Mouse (Mus musculus) small intestine, adult 2 months (tissue): Measurements from ENCODE around the gene Zbtb8os. TPM values are rescaled to one million over a fixed set of nuclear protein-coding genes. Genes with fewer than 3 reads are reported as not detected.

ENCODE experiments used
- H3K27ac ChIP-seq: fragments of 200-500 bp; 2 replicates; pipeline ENCODE4 v1.5.1; 2012; ENCODE audit warnings: low read depth, low read length, control low read depth, inconsistent platforms; ENCODE audit not compliant: insufficient read depth
- H3K27me3 ChIP-seq: fragments of 200-500 bp; 2 replicates; pipeline ENCODE4 v1.6.1; 2012; ENCODE audit warnings: mild to moderate bottlenecking, moderate library complexity, low read length, inconsistent platforms; ENCODE audit not compliant: control insufficient read depth, insufficient read depth
- H3K36me3 ChIP-seq: fragments of 200-500 bp; 2 replicates; pipeline ENCODE4 v1.6.1; 2012; ENCODE audit warnings: mild to moderate bottlenecking, low read length, control low read depth, inconsistent platforms; ENCODE audit not compliant: control insufficient read depth, insufficient read depth
- H3K4me1 ChIP-seq: fragments of 200-500 bp; 2 replicates; pipeline ENCODE4 v1.6.1; 2012; ENCODE audit warnings: low read length, inconsistent platforms, mixed read lengths; ENCODE audit not compliant: control insufficient read depth, insufficient read depth, insufficient read length
- H3K4me3 ChIP-seq: fragments of 200-500 bp; 2 replicates; pipeline ENCODE4 v1.5.1; 2012; ENCODE audit warnings: low read depth, mild to moderate bottlenecking, control low read depth, inconsistent platforms, low read length, moderate library complexity
- CTCF ChIP-seq: fragments of 200-500 bp; IDR thresholded peaks from 2 replicates; pipeline ENCODE4 v1.5.1; 2012; ENCODE audit warnings: low read depth, mild to moderate bottlenecking, control low read depth, inconsistent platforms, low read length, moderate library complexity, mixed read lengths; ENCODE audit not compliant: insufficient replicate concordance, insufficient read length; ENCODE audit errors: extremely low read depth
- POLR2A ChIP-seq: fragments of 200-500 bp; IDR thresholded peaks from 2 replicates; pipeline ENCODE4 v1.6.1; 2012; ENCODE audit warnings: low read depth, mild to moderate bottlenecking, control low read depth, inconsistent platforms, low read length, moderate library complexity
- WGBS: fragments of 180-500 bp; shearing (Covaris S2); methylation state at CpG from one replicate; pipeline ENCODE4 v1.1.7; 2018; 5-methylcytosine and 5-hydroxymethylcytosine counted together
- polyA plus RNA-seq: library from polyadenylated mRNA; depleted of rRNA; stranded (reverse); fragments of >200 nt; gene quantifications from 2 replicates; pipeline ENCODE4 v1.2.3, GENCODE M21; 2012

Zbtb8os gene
- polyA plus RNA-seq, 1 experiment = 9.6 TPM

DNA sequence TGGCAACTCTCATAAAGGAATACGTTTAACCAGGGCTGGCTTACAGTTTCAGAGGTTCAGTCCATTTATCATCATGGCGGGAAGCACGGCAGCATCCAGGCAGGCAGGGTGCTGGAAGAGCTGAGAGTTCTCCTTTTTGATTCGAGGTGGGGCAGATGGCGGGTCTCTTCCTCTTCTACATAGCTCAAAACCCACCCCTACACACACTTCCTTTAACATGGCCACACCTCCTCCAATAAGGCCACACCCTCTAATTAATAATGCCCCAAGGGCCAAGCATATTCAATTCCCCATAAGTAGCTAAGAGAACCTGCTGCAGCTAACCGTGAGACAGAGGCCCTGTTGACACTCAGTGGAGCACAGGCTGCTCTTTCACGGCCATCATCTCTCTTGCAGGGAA lies 42.7 kb upstream of the Zbtb8os start:
- 86% methylated on average over 7 of the region's 7 CpGs for WGBS
- no peaks in the 10 kb centered on the region for H3K4me1 ChIP-seq
- no peaks in the 10 kb centered on the region for H3K36me3 ChIP-seq
- H3K27me3 ChIP-seq = no peaks in the 10 kb centered on the region
- TF ChIP-seq POLR2A = no peak
- no peak for TF ChIP-seq CTCF
- H3K4me3 ChIP-seq = no peak overlapping the region
- no peak overlapping the region for H3K27ac ChIP-seq

DNA sequence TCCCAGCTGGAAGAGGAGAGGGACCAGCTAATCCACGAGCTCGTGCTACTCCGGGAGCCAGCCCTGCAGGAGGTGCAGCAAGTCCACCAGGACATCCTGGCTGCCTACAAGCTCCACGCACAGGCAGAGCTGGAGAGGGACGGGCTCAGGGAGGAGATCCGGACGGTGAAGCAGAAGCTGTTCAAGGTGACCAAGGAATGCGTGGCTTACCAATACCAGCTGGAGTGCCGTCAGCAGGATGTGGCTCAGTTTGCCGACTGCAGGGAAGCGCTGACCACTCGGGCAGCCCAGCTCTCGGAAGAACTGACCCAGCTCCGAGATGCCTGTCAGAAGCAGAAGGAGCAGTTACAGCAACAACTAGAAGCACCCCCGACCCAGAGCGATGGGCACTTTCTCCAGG lies 41.8 kb upstream of the Zbtb8os start:
- TF ChIP-seq CTCF = no peak
- no peak for TF ChIP-seq POLR2A
- 68% methylated on average over 16 of the region's 16 CpGs for WGBS
- H3K36me3 ChIP-seq = no peaks in the 10 kb centered on the region
- H3K4me3 ChIP-seq = no peak overlapping the region
- H3K27ac ChIP-seq = no peak overlapping the region
- no peaks in the 10 kb centered on the region for H3K4me1 ChIP-seq
- no peaks in the 10 kb centered on the region for H3K27me3 ChIP-seq

DNA sequence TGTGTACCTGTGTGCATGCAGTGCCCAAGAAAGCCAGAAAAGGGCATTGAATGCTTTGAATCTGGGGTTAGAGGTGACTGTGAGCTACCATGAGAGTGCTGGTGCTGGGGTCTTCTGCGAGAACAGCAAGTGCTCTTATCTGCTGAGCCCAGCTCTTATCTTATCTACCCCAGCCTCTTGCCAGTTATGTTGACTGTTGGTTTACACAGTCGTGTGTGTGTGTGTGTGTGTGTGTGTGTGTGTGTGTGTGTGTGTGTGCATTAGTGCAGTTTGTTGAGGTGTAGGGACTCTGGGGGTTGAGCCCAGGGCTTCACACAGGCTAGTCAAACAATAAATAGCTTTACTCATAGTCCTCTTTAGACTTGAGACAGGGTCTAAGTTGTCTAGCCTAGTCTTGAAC lies 40.3 kb upstream of the Zbtb8os start:
- Histone ChIP-seq H3K27me3 (no peaks in the 10 kb centered on the region), H3K27ac (no peak overlapping the region), H3K4me3 (no peak overlapping the region), H3K4me1 (no peaks in the 10 kb centered on the region), H3K36me3 (no peaks in the 10 kb centered on the region)
- 20% methylated on average over 2 of the region's 2 CpGs for WGBS
- TF ChIP-seq CTCF = no peak
- TF ChIP-seq POLR2A = no peak

DNA sequence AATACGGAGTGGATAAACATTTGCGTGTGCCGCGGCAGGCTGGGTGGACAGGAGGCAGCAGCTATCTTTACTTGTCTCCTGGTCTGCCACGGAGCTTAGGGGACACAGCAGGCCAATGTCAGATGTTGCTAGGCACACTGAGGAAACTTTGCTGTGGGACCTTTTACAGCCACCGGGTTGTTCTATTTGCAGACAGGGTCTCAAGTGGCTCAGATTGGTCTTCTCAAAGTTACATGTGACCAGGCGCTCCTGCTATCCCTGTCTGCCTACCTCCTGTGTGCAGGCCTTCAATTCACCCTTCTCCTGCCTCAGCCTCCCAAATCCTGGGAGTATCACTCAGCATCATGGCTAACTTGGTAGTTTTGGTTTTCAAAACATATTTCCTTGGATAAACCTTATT lies 39.4 kb upstream of the Zbtb8os start:
- Histone ChIP-seq H3K27ac (no peak overlapping the region), H3K36me3 (no peaks in the 10 kb centered on the region), H3K4me3 (no peak overlapping the region), H3K27me3 (no peaks in the 10 kb centered on the region), H3K4me1 (no peaks in the 10 kb centered on the region)
- 77% methylated on average over 7 of the region's 7 CpGs for WGBS
- no peak for TF ChIP-seq CTCF
- TF ChIP-seq POLR2A = no peak

DNA sequence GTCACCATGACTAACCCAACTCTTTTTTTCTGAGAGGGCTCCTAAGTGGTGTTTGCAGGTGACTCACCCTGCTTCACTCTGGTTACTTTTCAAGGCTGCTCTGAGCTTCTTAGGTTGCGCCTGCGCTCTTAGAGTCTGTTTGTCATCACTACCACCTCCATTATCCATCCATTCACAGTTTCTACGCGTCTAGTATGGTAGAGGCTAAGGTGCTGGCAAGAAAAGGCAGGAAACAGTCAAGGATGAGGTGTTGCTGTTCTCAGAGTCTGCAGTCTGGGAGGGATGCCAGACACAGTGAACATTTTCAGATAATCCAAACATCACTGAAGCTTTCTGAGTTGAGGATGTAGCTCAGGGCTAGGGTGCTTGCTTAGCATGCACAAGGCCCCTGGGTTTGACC lies 37.8 kb upstream of the Zbtb8os start:
- H3K4me3 ChIP-seq = no peak overlapping the region
- no peaks in the 10 kb centered on the region for H3K27me3 ChIP-seq
- no peak for TF ChIP-seq CTCF
- no peak for TF ChIP-seq POLR2A
- H3K36me3 ChIP-seq = no peaks in the 10 kb centered on the region
- WGBS = 83% methylated on average over 4 of the region's 4 CpGs
- no peaks in the 10 kb centered on the region for H3K4me1 ChIP-seq
- no peak overlapping the region for H3K27ac ChIP-seq

DNA sequence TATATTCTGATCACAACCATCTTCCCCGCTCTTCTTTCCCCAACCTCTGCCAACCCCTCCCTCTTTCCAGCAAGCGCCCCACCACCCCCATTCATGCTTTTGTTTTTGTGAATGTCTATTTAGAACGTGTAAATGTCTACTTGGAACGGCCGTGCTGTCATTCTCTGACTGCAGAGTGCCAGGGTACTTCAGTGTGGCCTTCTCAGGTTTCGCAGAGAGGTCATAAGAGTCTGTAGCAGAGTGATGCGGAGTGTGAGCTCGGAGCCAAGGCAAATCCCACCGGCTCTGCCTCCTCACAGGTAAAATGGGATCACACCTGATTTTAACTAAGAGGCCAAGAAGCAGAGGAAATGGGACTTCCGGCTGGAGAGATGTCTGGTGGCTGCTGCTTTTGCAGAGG lies 36.4 kb upstream of the Zbtb8os start:
- no peak for TF ChIP-seq CTCF
- no peak for TF ChIP-seq POLR2A
- H3K4me3 ChIP-seq = no peak overlapping the region
- H3K27me3 ChIP-seq = no peaks in the 10 kb centered on the region
- H3K27ac ChIP-seq = no peak overlapping the region
- WGBS = 81% methylated on average over 10 of the region's 10 CpGs
- H3K36me3 ChIP-seq = no peaks in the 10 kb centered on the region
- H3K4me1 ChIP-seq = no peaks in the 10 kb centered on the region

DNA sequence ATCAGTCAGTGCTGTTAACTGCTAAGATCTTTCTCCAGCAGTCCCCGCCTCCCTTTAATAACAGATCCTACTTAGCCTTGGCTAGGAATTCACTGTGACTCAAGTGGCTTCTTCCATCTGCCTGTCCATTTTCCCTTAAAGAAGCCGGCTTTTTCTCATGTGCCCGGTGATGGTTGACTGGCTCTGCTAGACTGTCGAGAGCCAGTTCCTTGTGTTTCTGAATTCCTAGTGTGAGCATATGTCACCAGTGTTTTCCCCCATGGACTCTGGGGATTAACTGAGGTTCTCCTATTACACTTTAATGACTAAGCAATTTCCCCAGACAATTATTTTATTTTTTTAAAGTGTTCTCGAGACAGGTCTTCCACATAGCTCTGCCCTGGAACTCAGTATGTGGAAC lies 32.1 kb upstream of the Zbtb8os start:
- WGBS = 75% methylated on average over 5 of the region's 5 CpGs
- Histone ChIP-seq H3K4me1 (no peaks in the 10 kb centered on the region), H3K36me3 (peaks cover 9% of the 10 kb centered on the region; the same call in 1 of the 2 replicates), H3K27ac (no peak overlapping the region), H3K4me3 (no peak overlapping the region), H3K27me3 (no peaks in the 10 kb centered on the region)
- TF ChIP-seq CTCF (no peak), POLR2A (no peak)

DNA sequence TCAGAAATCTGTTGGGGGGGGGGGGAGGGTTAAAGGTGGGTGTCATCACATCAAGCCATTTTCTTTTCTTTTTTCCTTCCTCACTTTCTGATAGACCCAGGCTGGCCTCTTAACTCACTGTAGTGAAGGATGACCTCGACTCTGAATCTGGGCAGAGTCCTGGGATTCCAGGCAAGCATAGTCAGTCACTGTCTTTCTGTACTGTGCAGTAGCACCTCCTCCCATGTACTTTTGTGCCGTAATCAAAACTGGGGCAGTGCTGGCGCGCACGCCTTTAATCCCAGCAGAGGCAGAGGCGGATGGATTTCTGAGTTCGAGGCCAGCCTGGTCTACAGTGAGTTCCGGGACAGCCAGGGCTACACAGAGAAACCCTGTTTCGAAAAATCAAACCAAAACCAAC lies 31.7 kb upstream of the Zbtb8os start:
- H3K27ac ChIP-seq = no peak overlapping the region
- TF ChIP-seq CTCF (no peak), POLR2A (no peak)
- no peak overlapping the region for H3K4me3 ChIP-seq
- 74% methylated on average over 9 of the region's 9 CpGs for WGBS
- peaks cover 9% of the 10 kb centered on the region; the same call in 1 of the 2 replicates for H3K36me3 ChIP-seq
- H3K27me3 ChIP-seq = no peaks in the 10 kb centered on the region
- no peaks in the 10 kb centered on the region for H3K4me1 ChIP-seq
